Mouse (Mus musculus): ENCODE results near the gene Gckr.
"Not testable (repeated sequence)": the region's sequence is repeated elsewhere in the genome, so short reads cannot be mapped to it uniquely, and the experiment has no call there.

Gene Gckr

GRCm38 (mm10) chr5:31294964-31295605 is 2.2 kb upstream of the Gckr start:
- no peak for DNase-seq (ENCODE audit: low read depth in 2 of 2, low spot score in 2 of 2)

- DNase-seq (ENCODE audit: low read depth in 2 of 2, low spot score in 2 of 2): no peak
These were observed 1.6 kb upstream of the Gckr start, which contains the start of gene Fndc4 for GRCm38 (mm10) chr5:31295606-31296141. Gene Fndc4 (minus strand): TSS chr5:31296080.

GRCm38 (mm10) chr5:31297981-31298380 is 738 bp downstream of the Gckr start:
- no peak for DNase-seq (ENCODE audit: low read depth in 2 of 2, low spot score in 2 of 2)

- no peak for DNase-seq (ENCODE audit: low read depth in 2 of 2, low spot score in 2 of 2)
These were observed 1.2 kb downstream of the Gckr start for GRCm38 (mm10) chr5:31298486-31298885.

GRCm38 (mm10) chr5:31301866-31302265 is 4.6 kb downstream of the Gckr start:
- DNase-seq (ENCODE audit: low read depth in 2 of 2, low spot score in 2 of 2): no peak

GRCm38 (mm10) chr5:31303093-31303492 is 5.8 kb downstream of the Gckr start:
- DNase-seq (ENCODE audit: low read depth in 2 of 2, low spot score in 2 of 2): no peak

GRCm38 (mm10) chr5:31312806-31313205 is 15.6 kb downstream of the Gckr start:
- no peak for DNase-seq (ENCODE audit: low read depth in 2 of 2, low spot score in 2 of 2)

GRCm38 (mm10) chr5:31322776-31323175 is 25.5 kb downstream of the Gckr start:
- no peak for DNase-seq (ENCODE audit: low read depth in 2 of 2, low spot score in 2 of 2)

- DNase-seq (ENCODE audit: low read depth in 2 of 2, low spot score in 2 of 2): no peak
These were observed 26.8 kb downstream of the Gckr start for GRCm38 (mm10) chr5:31324085-31324484.

GRCm38 (mm10) chr5:31326850-31327249 is 29.6 kb downstream of the Gckr start:
- no peak for DNase-seq (ENCODE audit: low read depth in 2 of 2, low spot score in 2 of 2)

- peak; percentile 27 to 35 for DNase-seq (ENCODE audit: low read depth in 2 of 2, low spot score in 2 of 2)
These were observed 31.0 kb downstream of the Gckr start for GRCm38 (mm10) chr5:31328255-31328654.

GRCm38 (mm10) chr5:31357586-31357985 is 60.3 kb downstream of the Gckr start:
- DNase-seq (ENCODE audit: low read depth in 2 of 2, low spot score in 2 of 2): not testable (repeated sequence)

GRCm38 (mm10) chr5:31360955-31361354 is 63.7 kb downstream of the Gckr start:
- no peak for DNase-seq (ENCODE audit: low read depth in 2 of 2, low spot score in 2 of 2)
